ENCODE assay signal across 20 mouse cellular contexts in genomic region chr19:29562603-29563002, GRCm38 (mm10). TPM values are rescaled to one million over a fixed set of nuclear protein-coding genes. Genes with fewer than 3 reads are reported as not detected.
DNase-seq lines count a peak whose midpoint lies in the region; TF ChIP-seq lines count a peak whose summit lies in the region.
"Had no signal": no experiment of that assay in that cellular context is flagged by ENCODE, and none has a peak within 500 bp of the region (broad histone marks: within the 10 kb centered on the region; RNA-seq: fewer than 3 reads in every experiment).

No protein-coding gene starts in this region.

- no peaks in the 10 kb centered on the region for H3K27me3 ChIP-seq in kidney, adult 2 months (replicated peaks; ENCODE audit: control insufficient read depth, insufficient read depth, low read length)
- no peaks in the 10 kb centered on the region for H3K27me3 ChIP-seq in cerebellum, adult 2 months (ENCODE audit: control insufficient read depth, insufficient read depth, low read length)
- H3K27me3 ChIP-seq: embryonic facial prominence, embryonic 12.5 days; forebrain, embryonic 13.5 days; hindbrain, embryonic 13.5 days had no signal

- no peak overlapping the region for H3K27ac ChIP-seq in kidney, adult 2 months (ENCODE audit: insufficient read depth, low read depth, low read length)
- H3K27ac ChIP-seq in embryonic fibroblast, embryonic 13.5 days (ENCODE audit: insufficient read depth, low read length): peak overlapping the region; percentile 48; the same call in 1 of the 2 replicates
- no peak overlapping the region for H3K27ac ChIP-seq in cerebellum, adult 2 months (ENCODE audit: insufficient read depth, low read length)
- H3K27ac ChIP-seq: embryonic facial prominence, embryonic 12.5 days; forebrain, embryonic 13.5 days; heart, embryonic 10.5 days; hindbrain, embryonic 13.5 days; hindbrain, postnatal 0 days had no signal

- TF ChIP-seq CTCF in kidney, adult 2 months (conservative IDR thresholded peaks at IDR 0.05; ENCODE audit: insufficient read depth, insufficient read length, low read depth, low read length): no peak
- no peak for TF ChIP-seq CTCF in lung, adult 2 months (IDR thresholded peaks at IDR 0.05; ENCODE audit: insufficient read depth, low read length)
- no peak for TF ChIP-seq CTCF in embryonic fibroblast, embryonic 13.5 days (IDR thresholded peaks at IDR 0.05; ENCODE audit: borderline replicate concordance, insufficient read depth, low read length)
- no peak for TF ChIP-seq CTCF in cerebellum, adult 2 months (IDR thresholded peaks at IDR 0.05; ENCODE audit: borderline replicate concordance, insufficient read depth, low read depth, low read length)

- H3K36me3 ChIP-seq in kidney, adult 2 months (ENCODE audit: control insufficient read depth, insufficient read depth, low read length): no peaks in the 10 kb centered on the region

- H3K4me1 ChIP-seq in kidney, adult 2 months (ENCODE audit: control insufficient read depth, insufficient read depth, low read length): peaks cover 7% of the 10 kb centered on the region; the same call in 1 of the 2 replicates
- no peaks in the 10 kb centered on the region; the same call in 1 of the 2 replicates for H3K4me1 ChIP-seq in lung, adult 2 months (ENCODE audit: control insufficient read depth, insufficient read depth, low read length)
- 0 out of 2 replicates have a peak, but pooled peaks cover 3% of the 10 kb centered on the region for H3K4me1 ChIP-seq in embryonic fibroblast, embryonic 13.5 days (ENCODE audit: control insufficient read depth, insufficient read depth, low read length)
- H3K4me1 ChIP-seq in cerebellum, adult 2 months (ENCODE audit: control insufficient read depth, insufficient read depth, low read length): no peaks in the 10 kb centered on the region
- H3K4me1 ChIP-seq: embryonic facial prominence, embryonic 12.5 days; forebrain, embryonic 13.5 days; heart, embryonic 10.5 days; hindbrain, embryonic 13.5 days had no signal

- peak; percentile 8 for DNase-seq in kidney, adult 2 months
- no peak for DNase-seq in kidney, postnatal 4 days
- DNase-seq in lung, adult 2 months: peak; percentile 7
- DNase-seq in lung, postnatal 14 days: no peak
- DNase-seq in lung, postnatal 36 days: peak; percentile 11
- no peak for DNase-seq in cerebellum, adult 2 months
- DNase-seq: adrenal gland, adult 2 months; adrenal gland, postnatal 25 days; cerebellum, adult 18-20 months; embryo, embryonic 11 days; forebrain, postnatal 0 days; gastrocnemius, postnatal 25 days; heart, adult 11 months; heart, postnatal 14 days had no signal

- no peak overlapping the region for H3K4me3 ChIP-seq in kidney, adult 2 months (ENCODE audit: insufficient read depth, low read depth, low read length)
- no peak overlapping the region for H3K4me3 ChIP-seq in lung, adult 2 months (replicated peaks; ENCODE audit: extremely low read depth, low read depth, low read length)
- no peak overlapping the region for H3K4me3 ChIP-seq in embryonic fibroblast, embryonic 13.5 days (ENCODE audit: insufficient read depth, low read length)
- H3K4me3 ChIP-seq in cerebellum, adult 2 months (replicated peaks; ENCODE audit: insufficient read depth, low read depth, low read length): no peak overlapping the region
- H3K4me3 ChIP-seq: embryonic facial prominence, embryonic 12.5 days; forebrain, embryonic 13.5 days; heart, embryonic 10.5 days; hindbrain, embryonic 13.5 days had no signal

- WGBS in kidney, adult 2 months: 35% methylated on average over 3 of the region's 3 CpGs
- 30% methylated on average over 3 of the region's 3 CpGs for WGBS in lung, adult 2 months
- WGBS in cerebellum, adult 2 months: 81% methylated on average over 3 of the region's 3 CpGs

- no peak for TF ChIP-seq POLR2A in kidney, adult 2 months (IDR thresholded peaks at IDR 0.05; ENCODE audit: low read depth, low read length)
- no peak for TF ChIP-seq POLR2A in lung, adult 2 months (IDR thresholded peaks at IDR 0.05; ENCODE audit: borderline replicate concordance, extremely low read depth, low read depth, low read length)
- TF ChIP-seq POLR2A in embryonic fibroblast, embryonic 13.5 days (IDR thresholded peaks at IDR 0.05; ENCODE audit: low read depth, low read length): no peak
- TF ChIP-seq POLR2A in cerebellum, adult 2 months (IDR thresholded peaks at IDR 0.05; ENCODE audit: borderline replicate concordance, insufficient read depth, low read length): no peak

RNA-seq across cellular contexts. Expression of gene Ric1, which starts 40.5 kb away (rescaled TPM):
- 8.9 and 10.4 TPM in 2 replicates for polyA plus RNA-seq in kidney, adult 2 months (2012; rRNA removed)
- 12.3 and 19.1 TPM in 2 replicates for polyA plus RNA-seq in lung, adult 2 months (2012; rRNA removed)
- 31.0 and 39.2 TPM in 2 replicates for polyA plus RNA-seq in embryonic fibroblast, embryonic 13.5 days (2011; ENCODE audit: insufficient read length, low read depth, missing spikeins)
- 28.0 and 30.8 TPM in 2 replicates for polyA plus RNA-seq in cerebellum, adult 2 months (2012; rRNA removed)

Comparison
In these comparisons a context has a peak if more than half of its experiments do, and no peak if none do; other contexts are left out.
1. DNase-seq: peak in kidney, adult 2 months (single experiment), lung, adult 2 months (single experiment) and lung, postnatal 36 days (single experiment); none in kidney, postnatal 4 days (0 of 2), lung, postnatal 14 days (single experiment) and cerebellum, adult 2 months (0 of 2).